Mouse (Mus musculus): ENCODE results near the gene Crybg3.

Gene Crybg3

DNA sequence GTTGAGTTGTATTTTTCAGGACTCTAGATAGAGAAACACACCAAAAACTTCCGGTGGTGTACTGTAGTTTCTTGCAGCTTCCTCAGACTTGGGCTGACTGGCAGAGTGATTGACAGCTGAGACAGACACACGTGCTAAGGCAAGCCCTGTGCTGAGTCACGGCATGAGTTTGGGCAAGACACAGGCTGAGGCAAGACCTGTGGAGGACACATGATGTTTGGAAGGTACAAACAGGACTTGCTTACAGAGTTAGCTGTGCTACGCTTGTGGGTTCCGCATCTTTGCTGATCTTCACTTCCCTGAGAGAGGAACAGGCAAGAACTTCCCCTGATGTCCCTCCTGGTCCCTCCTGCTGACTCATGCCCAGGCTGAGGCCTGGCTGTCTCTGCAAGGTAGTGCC is 17.3 kb downstream of the Crybg3 start:
- DNase-seq (ENCODE audit: low read depth, low spot score): no peak

DNA sequence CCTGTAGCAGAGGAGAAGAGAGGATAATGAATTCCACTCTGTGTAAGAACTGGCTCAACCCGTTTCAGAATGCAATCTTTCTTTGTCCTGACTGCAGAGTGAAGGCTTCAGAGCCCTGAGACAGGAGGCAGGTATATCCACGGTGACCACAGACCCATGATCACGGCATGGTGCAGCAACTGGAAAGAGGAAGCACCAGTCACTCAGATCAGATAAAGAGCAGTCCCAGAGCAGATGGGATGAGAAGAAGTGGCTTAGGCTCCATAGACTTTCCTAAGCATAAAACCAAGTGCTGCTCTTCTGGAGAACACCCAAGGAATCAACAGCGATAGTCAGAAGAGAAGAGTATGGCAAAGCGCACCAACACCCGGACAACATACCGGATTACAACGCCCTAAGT is 21.5 kb downstream of the Crybg3 start:
- DNase-seq (ENCODE audit: low read depth, low spot score): no peak

DNA sequence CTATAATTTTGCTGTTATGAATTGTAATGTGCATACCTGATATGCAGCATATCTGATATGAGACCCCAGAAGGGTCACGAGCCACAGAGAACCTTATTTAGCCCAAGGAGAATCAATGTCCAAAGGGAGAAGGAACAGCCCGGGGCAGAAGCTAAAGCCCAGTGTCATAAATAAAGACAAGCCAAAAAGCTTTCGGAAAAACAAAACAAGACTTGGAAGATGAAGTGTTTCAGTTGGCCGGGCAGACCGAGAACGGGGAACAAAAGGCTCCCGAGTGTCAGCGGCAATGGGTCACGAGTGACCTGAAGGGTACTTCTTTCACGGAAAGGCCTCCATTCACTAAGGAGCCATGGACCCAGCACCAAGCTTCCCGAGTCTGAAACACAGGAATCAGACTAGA is 26.8 kb downstream of the Crybg3 start:
- no peak for DNase-seq (ENCODE audit: low read depth, low spot score)

DNA sequence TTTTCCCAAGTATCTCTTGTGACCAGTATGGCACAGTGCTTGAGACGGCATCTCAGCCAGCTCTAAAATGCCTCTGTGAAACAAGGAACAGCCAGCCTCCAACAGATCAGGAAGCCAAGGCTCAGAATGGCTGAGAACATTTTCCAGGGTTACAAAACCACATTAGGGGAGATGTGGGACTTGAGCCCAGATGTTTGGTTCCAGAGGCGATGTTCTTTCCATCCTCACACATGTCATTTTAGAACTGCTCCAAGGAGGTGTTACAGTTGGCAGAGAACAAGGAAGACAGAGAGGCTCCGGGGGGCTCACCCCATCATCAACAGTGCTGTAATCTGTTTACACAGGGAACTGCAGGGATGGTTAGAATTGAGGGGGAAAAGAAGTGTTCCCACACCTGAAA is 28.1 kb downstream of the Crybg3 start:
- DNase-seq (ENCODE audit: low read depth, low spot score): no peak

DNA sequence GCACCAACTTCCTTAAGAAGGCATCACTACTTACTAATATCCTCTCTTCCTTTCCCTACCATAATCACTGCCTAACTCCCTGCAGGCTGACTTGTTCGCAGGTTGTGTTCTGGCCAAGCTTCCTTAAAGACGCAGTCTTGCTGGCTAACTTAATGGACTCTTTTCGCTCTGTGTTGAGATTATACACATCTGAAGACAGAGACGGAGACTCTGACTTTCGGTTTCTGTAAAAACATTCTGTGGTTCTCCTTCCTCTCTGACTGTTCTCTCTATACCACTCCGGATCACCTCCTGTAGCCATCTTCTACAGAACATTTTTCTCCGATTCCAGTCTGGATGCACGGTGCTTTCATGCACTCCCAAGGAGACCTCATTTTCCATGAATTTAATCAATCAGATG is 30.0 kb downstream of the Crybg3 start:
- DNase-seq (ENCODE audit: low read depth, low spot score): no peak

GRCm38 (mm10) chr16:59569837-59570236 is 30.9 kb downstream of the Crybg3 start:
- DNase-seq (ENCODE audit: low read depth, low spot score): no peak

- DNase-seq (ENCODE audit: low read depth, low spot score): no peak
Measured at GRCm38 (mm10) chr16:59567721-59568381, 32.9 kb downstream of the Crybg3 start.

DNA sequence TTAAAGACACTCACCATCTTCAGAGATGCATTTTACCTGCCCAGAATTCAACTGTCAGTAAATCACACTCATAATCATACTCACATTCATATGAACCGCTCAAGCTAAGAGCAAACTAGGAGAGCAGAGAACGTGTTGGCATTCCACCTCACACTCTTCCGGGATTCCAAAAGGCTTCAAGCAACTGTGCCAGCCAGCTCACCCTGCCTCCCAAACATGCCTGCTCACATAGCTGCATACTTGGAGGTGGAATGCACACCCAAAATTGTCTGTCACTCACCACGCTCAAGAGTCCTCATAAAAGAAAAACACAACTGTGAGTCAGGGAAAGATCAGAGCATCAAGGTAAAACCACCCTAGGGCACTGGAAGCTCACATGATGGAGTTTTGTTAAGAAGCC is 34.3 kb downstream of the Crybg3 start:
- no peak for DNase-seq (ENCODE audit: low read depth, low spot score)

DNA sequence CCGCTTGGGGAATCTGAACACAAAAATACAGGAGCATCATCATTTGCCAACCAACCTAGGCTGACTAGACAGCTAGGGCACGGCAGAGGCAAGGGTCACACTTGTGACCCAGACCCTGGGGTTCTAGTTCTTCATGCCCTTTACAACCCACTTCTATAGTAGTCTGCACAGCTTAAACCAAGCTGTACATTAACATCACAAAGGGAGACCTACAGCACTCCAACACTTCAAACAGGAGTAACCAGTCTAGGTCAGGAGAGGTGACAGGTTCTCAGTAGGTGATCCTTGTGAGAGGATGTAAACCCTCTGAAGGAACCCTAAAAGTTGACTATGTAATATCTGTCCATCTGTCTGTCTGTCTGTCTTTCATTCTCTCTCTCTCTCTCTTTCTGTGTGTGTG is 35.1 kb downstream of the Crybg3 start:
- DNase-seq (ENCODE audit: low read depth, low spot score): no peak

GRCm38 (mm10) chr16:59564025-59564424 is 36.8 kb downstream of the Crybg3 start:
- DNase-seq (ENCODE audit: low read depth, low spot score): no peak

DNA sequence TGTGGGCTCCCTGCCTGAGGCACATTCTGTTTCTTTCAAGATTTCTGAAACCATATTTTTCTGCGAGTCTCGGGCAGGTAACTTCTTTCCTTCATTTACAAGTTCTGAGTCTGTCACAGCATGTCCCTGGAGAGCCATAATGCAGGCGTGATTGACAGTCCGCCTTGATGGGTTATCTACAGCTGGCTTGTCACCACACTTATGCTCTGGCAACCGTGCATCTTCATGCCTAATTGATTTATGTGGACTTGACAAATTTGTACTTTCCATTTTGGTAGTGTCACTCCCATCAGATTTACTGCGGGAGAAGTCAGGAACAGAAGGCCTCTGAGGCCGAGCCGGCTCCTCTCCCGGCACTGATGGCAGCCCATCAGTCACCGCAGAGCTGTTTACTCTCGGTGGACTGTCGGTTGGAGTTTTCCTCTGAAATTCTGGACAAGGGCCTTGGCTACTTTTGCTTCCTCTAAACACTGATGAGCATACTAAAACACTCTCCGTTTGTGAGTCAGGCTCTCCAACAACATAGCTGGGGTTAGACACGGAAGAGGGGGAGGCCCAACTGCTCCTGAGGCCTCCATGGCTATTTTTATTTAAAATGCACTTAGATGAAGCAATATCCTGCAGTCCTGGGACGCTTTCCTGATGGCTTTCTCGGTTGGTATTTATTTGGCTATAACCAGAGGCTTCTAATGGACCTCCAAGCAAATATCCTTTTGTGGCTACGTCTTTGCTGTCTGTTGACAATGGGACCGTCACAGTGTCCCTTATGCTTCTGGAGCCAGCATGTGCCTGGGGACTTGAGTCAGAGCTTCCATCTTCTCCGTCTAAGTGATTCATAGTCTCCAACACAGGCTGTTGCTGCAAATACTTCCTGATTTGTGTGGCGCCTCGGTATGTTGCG is 41.2 kb downstream of the Crybg3 start:
- no peak for DNase-seq (ENCODE audit: low read depth, low spot score)

GRCm38 (mm10) chr16:59558916-59559299 is 41.9 kb downstream of the Crybg3 start:
- DNase-seq (ENCODE audit: low read depth, low spot score): no peak

DNA sequence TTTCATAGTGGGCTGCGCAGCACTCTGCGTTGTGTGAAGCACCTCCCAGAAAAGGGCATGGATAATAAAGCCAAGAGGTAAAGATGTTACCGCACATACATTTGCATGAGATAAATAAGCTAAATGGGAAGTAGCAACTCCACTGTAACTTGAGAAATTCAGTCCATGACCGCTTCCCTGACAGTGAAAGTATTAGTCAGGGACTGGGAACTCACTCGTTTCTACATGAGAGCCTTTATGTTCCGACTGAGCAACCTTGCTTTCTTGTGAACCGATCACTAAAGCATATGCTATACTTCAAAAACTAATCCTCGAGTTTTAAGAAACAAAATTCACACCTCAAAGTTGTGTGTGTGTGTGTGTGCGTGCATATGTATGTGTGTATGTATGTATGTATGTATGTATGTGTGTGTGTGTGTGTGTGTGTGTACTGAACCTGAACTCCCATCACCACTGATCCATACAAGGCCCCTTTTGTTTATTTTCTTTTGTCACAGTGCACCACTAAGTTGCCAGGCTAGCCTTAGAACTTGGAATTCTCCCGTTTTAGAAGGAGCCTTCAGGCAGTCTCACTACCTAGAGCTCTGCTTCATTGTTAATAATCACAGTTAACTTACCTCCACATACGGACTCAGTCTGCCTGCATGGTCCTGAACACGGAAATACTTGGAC is 47.2 kb downstream of the Crybg3 start:
- DNase-seq (ENCODE audit: low read depth, low spot score): no peak

- no peak for DNase-seq (ENCODE audit: low read depth, low spot score)
Measured at GRCm38 (mm10) chr16:59551507-59551906, 49.3 kb downstream of the Crybg3 start.

GRCm38 (mm10) chr16:59549631-59550030 is 51.1 kb downstream of the Crybg3 start:
- no peak for DNase-seq (ENCODE audit: low read depth, low spot score)

- DNase-seq (ENCODE audit: low read depth, low spot score): no peak
Measured at GRCm38 (mm10) chr16:59548582-59548947, 52.2 kb downstream of the Crybg3 start.

DNA sequence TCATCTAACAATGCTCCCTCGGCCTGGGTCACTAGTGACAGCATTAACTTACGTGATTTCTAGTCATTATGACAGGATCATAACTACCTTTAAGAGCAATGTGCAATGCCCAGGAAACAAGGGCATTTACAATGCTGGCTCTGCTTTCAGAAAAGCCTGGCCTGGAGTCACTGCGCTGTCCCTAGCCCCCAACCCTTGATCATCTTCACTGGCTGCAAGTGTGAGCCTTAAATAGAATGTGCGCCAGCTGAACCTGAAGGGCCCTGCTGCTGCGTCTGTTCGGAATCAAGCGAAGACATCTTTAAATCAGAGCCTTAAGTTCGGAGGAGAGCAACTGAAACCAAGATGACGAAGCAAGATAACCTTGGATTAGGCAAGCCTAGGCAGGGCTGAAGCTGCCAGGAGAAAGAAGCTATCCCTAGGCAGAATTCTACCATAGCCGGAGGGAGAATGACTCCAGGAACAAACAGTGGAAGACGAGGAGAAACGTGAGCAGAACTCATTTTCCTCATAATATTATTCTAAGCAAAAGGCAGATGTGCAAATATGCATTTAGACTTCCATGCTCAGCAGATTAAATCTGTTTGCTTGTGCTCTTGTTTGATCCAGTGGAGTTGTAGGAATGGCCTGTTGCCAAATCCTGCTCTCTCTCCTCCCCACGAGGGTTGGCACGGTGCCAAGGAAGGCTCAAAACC is 52.7 kb downstream of the Crybg3 start:
- no peak for DNase-seq (ENCODE audit: low read depth, low spot score)

DNA sequence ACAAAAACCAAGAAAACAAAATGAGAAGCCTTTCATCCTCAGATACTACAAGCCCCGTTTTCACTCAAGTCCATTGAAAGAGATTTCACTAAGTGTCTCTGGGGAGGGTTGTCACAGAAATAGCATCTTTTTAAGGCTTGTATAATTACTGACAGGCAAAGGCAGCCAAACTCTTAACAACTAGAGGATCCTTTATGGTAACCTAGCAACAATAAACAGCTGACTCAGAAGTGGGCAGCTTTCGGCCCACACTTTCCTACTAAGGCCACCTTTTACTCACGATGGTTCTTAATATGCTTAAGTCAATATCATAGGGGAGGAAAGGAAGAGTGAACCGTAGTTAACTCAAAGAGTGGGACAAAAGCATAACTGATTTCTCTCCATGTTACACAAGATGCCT is 53.3 kb downstream of the Crybg3 start:
- no peak for DNase-seq (ENCODE audit: low read depth, low spot score)

DNA sequence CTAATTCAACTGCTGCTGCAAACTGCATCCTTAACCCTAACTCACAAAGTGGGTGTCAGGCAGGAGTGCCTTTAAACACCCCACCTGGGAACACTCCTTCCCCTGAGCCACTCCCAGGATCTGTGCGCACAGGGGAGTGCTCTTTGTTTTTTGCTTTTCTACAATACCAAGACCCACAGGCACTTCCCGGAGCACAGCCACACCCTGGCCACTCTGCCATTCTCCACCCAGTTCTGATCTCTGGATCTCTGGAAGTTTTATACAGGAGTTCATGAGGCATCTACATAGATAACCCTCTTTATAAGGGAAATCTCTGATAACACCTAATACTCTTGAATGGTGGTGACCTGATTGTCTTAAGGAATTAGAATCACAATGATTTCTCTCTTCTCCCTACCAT is 55.4 kb downstream of the Crybg3 start:
- no peak for DNase-seq (ENCODE audit: low read depth, low spot score)

DNA sequence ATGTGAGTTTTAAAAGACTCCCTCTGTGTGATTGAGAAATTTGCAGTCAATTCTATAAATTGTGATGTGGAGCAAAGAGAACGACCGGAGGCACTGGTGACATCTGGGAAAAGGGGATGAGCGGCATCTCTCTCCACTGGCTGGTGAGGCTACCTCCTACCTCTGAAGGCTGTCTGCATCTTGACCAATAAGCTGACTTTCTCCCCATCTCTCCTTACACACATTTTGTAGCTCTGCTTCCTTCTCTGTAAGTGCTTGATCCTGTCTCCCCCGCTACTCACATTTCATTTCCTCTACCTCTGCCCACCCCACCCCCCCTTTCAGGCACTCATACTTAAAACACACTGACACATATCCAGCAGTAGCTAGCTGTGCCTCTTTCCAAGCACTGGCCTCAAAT is 59.4 kb downstream of the Crybg3 start:
- DNase-seq (ENCODE audit: low read depth, low spot score): no peak

- no peak for DNase-seq (ENCODE audit: low read depth, low spot score)
Measured at GRCm38 (mm10) chr16:59540944-59541343, 59.8 kb downstream of the Crybg3 start.

DNA sequence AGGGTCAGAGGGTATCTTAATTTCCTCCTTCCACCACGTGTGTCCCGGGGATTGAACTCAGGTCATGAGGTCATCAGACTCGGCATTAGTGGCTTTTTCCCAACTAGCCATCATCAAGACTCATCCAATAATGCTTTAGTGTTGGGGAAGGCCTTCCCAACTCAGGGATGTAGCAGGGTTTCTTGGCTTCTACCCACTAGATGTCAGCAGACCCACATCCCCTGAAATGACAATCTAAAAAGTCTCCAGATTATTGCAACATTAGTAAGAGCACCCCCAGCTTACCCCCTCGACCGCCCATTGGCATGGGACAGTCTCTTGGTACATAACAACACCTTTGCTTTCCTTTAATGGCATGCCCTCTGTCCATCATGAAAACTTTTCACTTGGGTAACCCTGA is 65.1 kb downstream of the Crybg3 start:
- DNase-seq (ENCODE audit: low read depth, low spot score): no peak
